Mouse (Mus musculus): Measurements from ENCODE around the gene Rbfox3. TPM values are rescaled to one million over a fixed set of nuclear protein-coding genes. Genes with fewer than 3 reads are reported as not detected.
A peak's percentile ranks its signal among the peaks of the same experiment; 100 is the strongest.

Rbfox3 gene
- polyA plus RNA-seq, 1 experiment from 2014 or later: 8.2 TPM

- peak; percentile 40; the same call in 1 of the 2 replicates for ATAC-seq (ENCODE audit: low FRiP score)
These were observed 441.0 kb downstream of the Rbfox3 start for GRCm38 (mm10) chr11:118470234-118470966.

DNA sequence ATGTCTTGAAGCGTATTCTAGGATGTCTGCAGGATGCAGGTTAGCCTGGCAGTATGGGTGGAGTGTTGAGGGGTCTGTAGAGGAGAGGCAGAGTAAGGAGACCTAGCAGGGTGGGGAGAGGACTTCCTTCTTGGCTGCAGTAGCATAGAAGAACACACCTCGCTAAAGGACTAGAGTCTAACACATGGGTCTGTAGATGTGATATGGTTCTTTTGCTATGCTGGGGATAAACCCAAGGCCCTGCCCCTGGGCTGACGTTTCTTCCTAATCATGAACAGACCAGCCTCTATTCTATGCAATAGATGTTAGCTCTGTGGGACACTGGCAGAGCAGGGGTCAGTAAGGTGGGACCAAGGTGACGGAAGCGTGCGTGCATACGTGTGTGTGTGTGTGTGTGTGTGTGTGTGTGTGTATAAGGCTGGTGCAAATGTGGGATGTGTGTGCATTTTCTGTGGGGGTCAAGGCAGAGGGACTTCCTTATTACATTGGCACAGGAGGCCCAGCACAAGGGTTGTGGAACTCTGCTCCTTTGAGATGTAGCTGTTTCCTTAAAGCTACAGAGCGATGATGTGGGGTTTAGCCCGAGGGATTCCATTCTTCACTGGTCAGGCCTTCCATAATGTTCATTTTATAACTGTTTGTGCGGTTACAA lies 441.8 kb downstream of the Rbfox3 start:
- no peak overlapping the region for H3K4me3 ChIP-seq (ENCODE audit: low read depth, low read length)
- no peaks in the 10 kb centered on the region for H3K27me3 ChIP-seq (ENCODE audit: control insufficient read depth, insufficient read depth, low read length)
- H3K36me3 ChIP-seq (ENCODE audit: control insufficient read depth, insufficient read depth, low read length): no peaks in the 10 kb centered on the region
- ATAC-seq (ENCODE audit: low FRiP score) (no peak), DNase-seq (ENCODE audit: low spot score, missing footprints) (no peak)
- H3K9me3 ChIP-seq (ENCODE audit: control insufficient read depth, low read length): no peaks in the 10 kb centered on the region
- H3K27ac ChIP-seq (ENCODE audit: low read depth, low read length): no peak overlapping the region
- no peak overlapping the region for H3K4me2 ChIP-seq
- 86% methylated on average over 10 of the region's 10 CpGs for WGBS
- no peak overlapping the region for H3K9ac ChIP-seq (ENCODE audit: low read length)
- H3K4me1 ChIP-seq (ENCODE audit: control insufficient read depth, insufficient read depth, low read length): no peaks in the 10 kb centered on the region

More at GRCm38 (mm10) chr11:118470234-118470966, 441.0 kb downstream of the Rbfox3 start:
- Histone ChIP-seq H3K27me3 (ENCODE audit: control insufficient read depth, insufficient read depth, low read length) (no peaks in the 10 kb centered on the region), H3K4me3 (ENCODE audit: low read depth, low read length) (no peak overlapping the region), H3K4me2 (no peak overlapping the region), H3K36me3 (ENCODE audit: control insufficient read depth, insufficient read depth, low read length) (no peaks in the 10 kb centered on the region), H3K9me3 (ENCODE audit: control insufficient read depth, low read length) (no peaks in the 10 kb centered on the region), H3K27ac (ENCODE audit: low read depth, low read length) (peak overlapping the region; percentile 45; the same call in 1 of the 2 replicates), H3K4me1 (ENCODE audit: control insufficient read depth, insufficient read depth, low read length) (no peaks in the 10 kb centered on the region), H3K9ac (ENCODE audit: low read length) (no peak overlapping the region)
- WGBS: 37% methylated on average over 12 of the region's 12 CpGs
- DNase-seq (ENCODE audit: low spot score, missing footprints): peak; percentile 90

DNA sequence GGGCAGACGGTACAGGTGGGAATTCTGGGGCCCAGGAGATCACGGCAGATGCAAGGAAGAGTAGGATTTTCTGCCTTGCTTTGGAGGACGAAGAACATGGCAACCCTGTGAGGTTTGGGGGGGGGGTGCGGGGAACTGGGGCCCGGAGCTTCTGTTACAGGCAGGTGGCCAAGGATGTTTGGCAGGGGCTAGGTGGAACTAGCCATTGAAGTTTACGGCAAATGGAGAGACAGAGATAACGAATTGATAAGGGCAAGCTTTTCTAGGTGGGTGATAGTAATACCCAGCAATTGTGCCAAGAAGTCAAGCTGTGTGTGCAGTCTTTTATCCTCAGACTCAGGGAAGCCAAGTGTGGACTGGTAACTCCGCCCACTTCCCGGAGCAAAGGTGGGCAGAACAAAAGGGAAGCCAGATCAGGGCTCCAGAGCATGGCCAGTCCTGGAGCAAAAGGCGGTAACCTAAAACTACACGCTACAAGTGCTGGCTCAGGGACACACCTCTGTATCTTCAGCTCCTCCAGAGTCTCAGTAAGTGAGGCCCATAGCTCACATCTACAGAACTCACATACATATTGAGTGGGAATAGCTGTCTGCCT lies 443.9 kb downstream of the Rbfox3 start:
- ATAC-seq (ENCODE audit: low FRiP score) (no peak), DNase-seq (ENCODE audit: low spot score, missing footprints) (no peak)
- Histone ChIP-seq H3K4me2 (no peak overlapping the region), H3K9ac (ENCODE audit: low read length) (no peak overlapping the region), H3K27me3 (ENCODE audit: control insufficient read depth, insufficient read depth, low read length) (no peaks in the 10 kb centered on the region), H3K9me3 (ENCODE audit: control insufficient read depth, low read length) (no peaks in the 10 kb centered on the region), H3K4me1 (ENCODE audit: control insufficient read depth, insufficient read depth, low read length) (no peaks in the 10 kb centered on the region), H3K4me3 (ENCODE audit: low read depth, low read length) (no peak overlapping the region), H3K36me3 (ENCODE audit: control insufficient read depth, insufficient read depth, low read length) (no peaks in the 10 kb centered on the region), H3K27ac (ENCODE audit: low read depth, low read length) (no peak overlapping the region)
- WGBS: 57% methylated on average over 11 of the region's 11 CpGs

DNA sequence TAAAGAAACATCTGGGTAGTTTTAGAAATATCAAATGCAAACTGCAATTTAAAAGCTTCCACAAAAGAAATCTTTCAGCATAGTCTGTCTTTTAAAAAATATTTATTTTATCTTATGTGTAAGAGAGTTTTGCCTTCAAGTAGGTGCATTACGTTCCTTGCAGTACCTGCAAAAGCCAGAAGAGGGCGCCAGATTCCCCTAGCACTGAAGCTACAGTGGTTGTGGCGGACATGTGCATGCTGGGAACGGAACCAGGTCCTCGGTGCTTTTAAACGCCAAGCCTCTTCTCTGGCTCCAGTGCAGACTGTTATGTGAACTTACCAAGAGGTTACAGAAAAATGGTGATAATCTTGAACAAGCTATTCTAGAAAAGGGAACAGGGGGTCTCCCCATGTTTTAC lies 451.1 kb downstream of the Rbfox3 start:
- 56% methylated on average over 6 of the region's 6 CpGs for WGBS
- ATAC-seq (ENCODE audit: low FRiP score): no peak
- Histone ChIP-seq H3K36me3 (ENCODE audit: control insufficient read depth, insufficient read depth, low read length) (no peaks in the 10 kb centered on the region), H3K27me3 (ENCODE audit: control insufficient read depth, insufficient read depth, low read length) (no peaks in the 10 kb centered on the region), H3K9ac (ENCODE audit: low read length) (no peak overlapping the region), H3K4me3 (ENCODE audit: low read depth, low read length) (no peak overlapping the region), H3K27ac (ENCODE audit: low read depth, low read length) (no peak overlapping the region), H3K9me3 (ENCODE audit: control insufficient read depth, low read length) (no peaks in the 10 kb centered on the region), H3K4me1 (ENCODE audit: control insufficient read depth, insufficient read depth, low read length) (no peaks in the 10 kb centered on the region), H3K4me2 (no peak overlapping the region)
- no peak for DNase-seq (ENCODE audit: low spot score, missing footprints)

DNA sequence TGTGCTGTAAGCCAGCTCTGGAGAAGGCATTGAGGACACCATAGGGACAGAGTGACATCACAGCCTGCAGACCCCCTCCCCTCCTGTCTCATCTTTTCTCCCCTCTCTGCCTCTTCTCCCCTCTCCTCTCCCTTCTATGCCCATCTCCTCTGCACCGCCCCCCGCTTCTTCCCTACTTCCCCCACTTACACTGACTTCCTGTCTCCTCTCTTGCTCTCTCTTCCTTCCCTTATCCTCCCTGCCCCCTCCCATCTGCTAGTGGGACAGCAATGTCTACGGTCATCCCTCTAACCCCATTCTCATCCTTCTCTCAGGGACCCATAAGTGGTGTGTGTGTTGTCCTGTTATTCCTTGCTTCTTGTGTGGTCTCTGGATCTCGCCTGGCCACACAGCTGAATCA lies 451.9 kb downstream of the Rbfox3 start:
- no peak overlapping the region for H3K27ac ChIP-seq (ENCODE audit: low read depth, low read length)
- H3K4me3 ChIP-seq (ENCODE audit: low read depth, low read length): no peak overlapping the region
- no peaks in the 10 kb centered on the region for H3K27me3 ChIP-seq (ENCODE audit: control insufficient read depth, insufficient read depth, low read length)
- WGBS: 79% methylated on average over 4 of the region's 4 CpGs
- H3K9me3 ChIP-seq (ENCODE audit: control insufficient read depth, low read length): no peaks in the 10 kb centered on the region
- no peak for ATAC-seq (ENCODE audit: low FRiP score)
- no peak overlapping the region for H3K4me2 ChIP-seq
- no peaks in the 10 kb centered on the region for H3K4me1 ChIP-seq (ENCODE audit: control insufficient read depth, insufficient read depth, low read length)
- no peak overlapping the region for H3K9ac ChIP-seq (ENCODE audit: low read length)
- DNase-seq (ENCODE audit: low spot score, missing footprints): no peak
- no peaks in the 10 kb centered on the region for H3K36me3 ChIP-seq (ENCODE audit: control insufficient read depth, insufficient read depth, low read length)

- H3K4me1 ChIP-seq (ENCODE audit: control insufficient read depth, insufficient read depth, low read length): no peaks in the 10 kb centered on the region
- H3K27me3 ChIP-seq (ENCODE audit: control insufficient read depth, insufficient read depth, low read length): no peaks in the 10 kb centered on the region
- no peak for ATAC-seq (ENCODE audit: low FRiP score)
- DNase-seq (ENCODE audit: low spot score, missing footprints): no peak
- no peak overlapping the region for H3K9ac ChIP-seq (ENCODE audit: low read length)
- H3K4me2 ChIP-seq: no peak overlapping the region
- WGBS: 66% methylated on average over 8 of the region's 8 CpGs
- no peak overlapping the region for H3K4me3 ChIP-seq (ENCODE audit: low read depth, low read length)
- no peaks in the 10 kb centered on the region for H3K9me3 ChIP-seq (ENCODE audit: control insufficient read depth, low read length)
- no peak overlapping the region for H3K27ac ChIP-seq (ENCODE audit: low read depth, low read length)
- no peaks in the 10 kb centered on the region for H3K36me3 ChIP-seq (ENCODE audit: control insufficient read depth, insufficient read depth, low read length)
These were observed 452.3 kb downstream of the Rbfox3 start for GRCm38 (mm10) chr11:118459051-118459450.

DNA sequence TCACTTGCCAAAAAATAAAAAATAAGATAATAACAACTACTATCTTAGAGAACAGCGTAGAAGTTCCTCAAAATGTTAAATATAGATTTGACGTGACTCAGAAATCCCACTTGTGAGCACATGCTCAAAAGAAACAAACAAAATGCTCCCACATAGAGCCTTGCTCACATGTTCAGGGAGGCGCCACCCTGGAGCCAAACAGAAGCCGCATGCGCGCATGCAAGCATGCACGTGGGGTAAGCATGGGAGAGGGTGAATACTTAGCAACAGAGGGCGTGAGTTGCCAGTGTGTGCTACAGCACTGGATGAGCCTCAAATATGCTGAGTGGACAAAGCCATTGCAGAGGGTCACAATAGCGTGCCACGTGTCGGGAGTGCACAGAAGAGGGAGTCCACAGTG lies 454.5 kb downstream of the Rbfox3 start:
- H3K9me3 ChIP-seq (ENCODE audit: control insufficient read depth, low read length): no peaks in the 10 kb centered on the region
- 84% methylated on average over 11 of the region's 11 CpGs for WGBS

DNA sequence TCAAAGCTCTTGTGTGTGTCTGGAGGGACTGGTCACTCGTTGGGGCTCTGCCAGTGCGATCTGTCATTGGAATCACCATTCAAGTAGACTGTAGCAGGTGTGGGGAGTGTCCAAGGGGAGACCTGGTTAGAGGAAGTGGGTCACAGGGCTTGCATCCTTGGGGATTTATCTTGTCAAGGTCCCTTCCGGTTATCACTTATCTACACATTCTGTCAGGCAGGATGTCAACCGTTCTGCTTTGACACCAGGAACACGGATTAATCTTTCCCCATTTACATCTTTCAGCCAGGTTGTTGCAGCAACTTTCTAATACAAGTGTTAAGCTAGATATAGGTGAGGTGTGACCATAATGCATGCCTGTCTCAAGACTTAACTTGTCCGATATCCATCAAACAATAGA lies 455.6 kb downstream of the Rbfox3 start:
- Histone ChIP-seq H3K27me3 (ENCODE audit: control insufficient read depth, insufficient read depth, low read length) (no peaks in the 10 kb centered on the region), H3K36me3 (ENCODE audit: control insufficient read depth, insufficient read depth, low read length) (no peaks in the 10 kb centered on the region), H3K4me1 (ENCODE audit: control insufficient read depth, insufficient read depth, low read length) (no peaks in the 10 kb centered on the region), H3K27ac (ENCODE audit: low read depth, low read length) (no peak overlapping the region), H3K4me3 (ENCODE audit: low read depth, low read length) (no peak overlapping the region), H3K4me2 (no peak overlapping the region), H3K9me3 (ENCODE audit: control insufficient read depth, low read length) (no peaks in the 10 kb centered on the region), H3K9ac (ENCODE audit: low read length) (no peak overlapping the region)
- no peak for ATAC-seq (ENCODE audit: low FRiP score)
- no peak for DNase-seq (ENCODE audit: low spot score, missing footprints)
- WGBS: 89% methylated on average over 6 of the region's 6 CpGs

More for the DNA sequence above, 454.5 kb downstream of the Rbfox3 start:
- DNase-seq (ENCODE audit: low spot score, missing footprints) (no peak), ATAC-seq (ENCODE audit: low FRiP score) (no peak)
- no peak overlapping the region for H3K4me2 ChIP-seq
- H3K36me3 ChIP-seq (ENCODE audit: control insufficient read depth, insufficient read depth, low read length): no peaks in the 10 kb centered on the region
- H3K27ac ChIP-seq (ENCODE audit: low read depth, low read length): no peak overlapping the region
- no peaks in the 10 kb centered on the region for H3K4me1 ChIP-seq (ENCODE audit: control insufficient read depth, insufficient read depth, low read length)
- no peak overlapping the region for H3K9ac ChIP-seq (ENCODE audit: low read length)
- H3K27me3 ChIP-seq (ENCODE audit: control insufficient read depth, insufficient read depth, low read length): no peaks in the 10 kb centered on the region
- H3K4me3 ChIP-seq (ENCODE audit: low read depth, low read length): no peak overlapping the region
